Mouse (Mus musculus) mesoderm, embryonic 11.5 days (tissue): ENCODE results near the gene Lrmda.

ENCODE experiments used
- DNase-seq: peaks from one replicate; pipeline ENCODE4 v3.0.0-alpha.2; 2012; ENCODE audit warnings: low read depth, low spot score

Gene Lrmda

GRCm38 (mm10) chr14:22715581-22716378, 696.3 kb downstream of the Lrmda start:
- no peak for DNase-seq

- DNase-seq, result no peak
Measured at GRCm38 (mm10) chr14:22719968-22720367, 700.5 kb downstream of the Lrmda start.

DNA sequence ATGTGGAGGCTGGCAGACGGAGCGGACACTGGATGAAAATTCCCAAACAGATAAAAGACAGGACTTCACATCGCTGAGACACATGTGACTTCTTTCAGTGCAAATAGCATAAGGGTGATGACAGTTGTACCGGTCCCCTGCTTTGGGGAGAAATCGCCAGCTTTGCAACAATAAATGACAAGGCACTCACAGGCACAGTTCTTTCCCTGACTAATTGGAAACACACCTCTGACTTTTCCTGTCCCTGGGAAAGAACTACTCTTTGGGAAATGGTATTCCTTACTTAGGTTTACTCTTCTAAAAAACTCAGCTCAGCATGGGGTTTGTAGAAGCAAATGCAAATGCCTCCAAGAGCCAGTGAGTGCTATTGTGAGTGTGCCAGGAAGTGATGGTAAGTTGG, 702.3 kb downstream of the Lrmda start:
- no peak for DNase-seq

DNA sequence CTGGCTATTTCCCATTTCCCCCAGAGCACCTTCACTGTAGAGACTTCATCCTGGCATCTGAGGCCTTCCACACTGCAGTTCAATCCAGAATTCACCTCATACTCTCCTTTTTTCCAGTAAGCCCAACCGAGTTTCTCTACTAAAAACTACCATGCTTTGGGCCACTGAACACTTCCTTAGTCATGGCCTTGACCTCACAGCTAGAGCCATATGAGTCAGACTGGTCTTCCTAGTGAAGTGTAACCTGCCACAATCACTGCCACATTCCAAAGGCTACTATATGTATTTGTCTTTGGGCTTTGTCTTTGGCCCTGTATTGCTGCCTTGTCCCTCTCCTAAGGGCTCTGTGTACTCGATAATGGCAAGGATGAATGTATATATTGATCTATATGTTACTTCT, 708.0 kb downstream of the Lrmda start:
- DNase-seq, result no peak

DNA sequence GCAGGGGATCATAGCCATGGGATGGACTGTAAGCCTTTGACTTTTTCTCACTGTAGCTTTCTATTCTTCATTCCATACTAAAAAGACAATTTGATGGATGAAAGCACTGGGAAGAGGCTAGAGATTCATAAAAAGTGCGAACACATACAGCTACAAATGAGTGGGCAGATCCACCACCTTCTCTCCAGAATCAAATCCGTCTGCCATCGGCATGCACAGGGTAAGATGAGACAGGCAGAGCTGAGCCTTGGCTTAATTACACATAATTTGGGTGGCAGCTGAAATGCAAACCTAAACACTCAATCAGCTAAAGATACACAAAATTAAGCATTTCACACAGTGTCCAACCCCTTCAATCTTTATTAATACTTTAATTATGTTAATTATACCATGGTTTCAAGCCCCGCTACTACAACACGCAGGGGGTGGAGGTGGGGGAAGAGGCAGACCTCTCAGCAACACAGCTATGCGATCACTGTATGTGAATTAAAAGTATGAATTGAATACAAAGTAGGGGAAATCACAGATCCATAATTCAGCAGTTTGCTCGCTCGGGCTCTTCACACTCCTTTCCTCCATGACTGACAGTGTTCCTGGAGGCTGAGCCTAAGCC, 709.2 kb downstream of the Lrmda start:
- DNase-seq, result no peak

DNA sequence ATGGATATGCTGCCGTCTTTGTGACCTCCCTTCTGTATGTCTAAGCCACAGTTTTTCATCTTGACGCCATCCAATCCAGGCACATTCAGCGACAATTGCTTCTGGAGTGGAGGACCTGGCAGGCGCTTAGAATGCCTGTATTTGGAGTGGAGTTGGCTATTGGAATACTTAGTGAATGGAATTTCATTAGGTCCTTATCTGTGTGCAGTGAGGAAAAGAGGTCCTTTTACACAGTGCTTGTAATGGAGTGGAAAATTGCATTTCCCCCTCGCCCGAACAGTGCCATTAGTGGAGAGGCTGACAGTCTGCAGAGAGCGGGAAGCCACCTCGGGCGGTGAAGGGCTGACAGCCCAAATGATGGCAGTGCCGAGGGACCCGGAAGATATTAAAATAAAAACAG, 719.1 kb downstream of the Lrmda start:
- no peak for DNase-seq

DNA sequence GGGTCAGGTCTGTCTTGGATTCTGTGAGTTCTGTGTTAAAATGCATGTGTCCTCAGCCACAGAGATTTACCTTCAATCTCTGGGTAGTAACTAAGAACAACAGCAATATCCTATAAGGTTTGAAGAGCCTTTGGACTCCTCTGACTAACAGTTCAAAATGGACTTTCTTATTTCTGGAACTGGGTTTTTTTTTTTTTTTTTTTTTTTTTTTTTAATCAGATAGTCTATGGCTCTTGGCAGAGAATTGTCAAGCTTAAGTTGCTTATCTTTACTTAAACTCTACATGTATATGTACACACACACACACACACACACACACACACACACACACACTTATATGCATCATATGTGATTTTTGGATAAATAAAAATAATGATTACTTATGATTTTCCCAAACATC, 723.0 kb downstream of the Lrmda start:
- no peak for DNase-seq

GRCm38 (mm10) chr14:22743264-22743663, 723.8 kb downstream of the Lrmda start:
- DNase-seq, result no peak

- DNase-seq, result peak; percentile 31
Measured at GRCm38 (mm10) chr14:22744701-22745100, 725.2 kb downstream of the Lrmda start.

- DNase-seq, result no peak
Measured at GRCm38 (mm10) chr14:22745263-22745881, 725.9 kb downstream of the Lrmda start.

DNA sequence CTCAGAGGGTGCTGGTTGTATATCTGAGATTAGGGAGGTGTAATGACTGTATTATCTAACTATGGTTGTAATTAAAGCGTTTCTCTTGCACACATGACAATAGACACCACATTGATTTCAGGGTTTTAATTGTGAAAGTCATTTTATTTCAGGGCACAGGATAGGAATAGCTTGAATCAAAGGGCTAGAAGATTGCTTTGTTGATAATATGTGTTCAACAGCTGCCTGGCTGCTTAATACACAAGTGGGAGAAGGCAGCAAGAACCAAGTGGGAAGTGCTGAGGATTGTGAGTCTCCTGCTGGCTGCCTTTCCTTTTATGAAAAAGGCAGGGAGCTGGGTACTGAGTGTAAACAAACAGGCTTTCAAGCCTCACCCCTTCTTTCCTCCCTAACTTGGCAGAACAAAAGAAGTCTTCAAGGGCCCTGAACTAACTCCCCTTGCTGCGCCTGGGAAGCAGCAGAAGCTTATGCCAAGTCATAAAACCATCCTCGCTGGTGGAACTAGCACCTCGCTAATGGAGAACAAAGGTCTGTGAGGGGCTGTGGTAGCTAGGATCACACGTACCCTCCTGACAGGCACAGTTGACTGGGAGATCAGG, 726.5 kb downstream of the Lrmda start:
- DNase-seq, result peak; percentile 45

DNA sequence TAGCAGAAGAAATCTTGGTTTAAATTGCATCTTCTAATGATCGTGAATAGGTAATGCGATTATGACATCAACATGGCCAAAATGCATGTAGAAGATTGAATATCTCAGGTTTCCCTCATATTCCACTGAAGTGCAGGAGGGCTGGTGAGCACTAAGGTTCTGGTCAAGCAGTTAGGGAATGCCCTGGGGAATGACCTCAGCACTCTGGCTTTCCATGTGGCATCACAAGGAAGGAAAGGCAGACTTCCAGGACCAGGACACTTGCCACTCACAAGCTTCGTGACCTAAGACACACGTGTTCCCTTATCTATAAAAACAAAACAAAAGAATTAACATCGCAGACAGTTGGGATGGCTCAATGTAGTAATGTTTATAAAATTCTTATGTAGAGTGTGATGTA, 728.3 kb downstream of the Lrmda start:
- no peak for DNase-seq

DNA sequence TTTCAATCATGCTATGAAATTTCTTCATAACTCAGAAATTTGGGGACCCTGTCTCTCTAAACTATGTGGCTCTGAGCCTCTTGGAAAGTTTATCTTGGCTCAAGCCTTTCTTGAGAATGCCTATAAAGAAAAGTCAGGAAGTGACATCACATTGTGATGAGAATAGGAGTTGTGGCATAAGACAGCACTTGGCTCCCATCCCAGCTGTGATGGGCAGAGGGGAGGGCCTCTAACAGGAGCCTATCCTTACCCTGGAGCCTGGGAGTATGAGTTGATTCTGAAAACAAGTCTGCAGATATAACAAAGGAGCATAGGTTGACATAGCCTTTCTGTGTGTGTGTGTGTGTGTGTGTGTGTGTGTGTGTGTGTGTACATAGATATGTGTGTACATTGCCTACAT, 730.9 kb downstream of the Lrmda start:
- no peak for DNase-seq

DNA sequence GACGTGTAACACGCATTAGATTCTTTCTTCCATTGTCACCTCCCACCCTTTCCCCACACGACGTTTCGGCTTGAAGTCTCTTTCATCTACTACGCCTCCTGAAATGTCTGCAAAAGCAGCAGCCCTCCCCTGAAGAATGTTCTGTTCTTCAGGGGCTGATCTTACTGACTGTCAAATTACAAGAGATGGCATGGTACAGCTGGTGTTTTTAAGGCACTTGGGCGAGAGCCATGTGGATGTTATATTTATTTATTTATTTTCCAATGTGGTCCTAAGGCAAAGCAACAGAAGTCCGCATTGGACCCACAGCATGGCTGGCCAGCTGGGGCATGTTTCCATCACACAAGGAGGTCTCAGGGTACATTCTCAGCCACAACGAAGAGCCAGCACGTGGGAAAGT, 731.8 kb downstream of the Lrmda start:
- no peak for DNase-seq

DNA sequence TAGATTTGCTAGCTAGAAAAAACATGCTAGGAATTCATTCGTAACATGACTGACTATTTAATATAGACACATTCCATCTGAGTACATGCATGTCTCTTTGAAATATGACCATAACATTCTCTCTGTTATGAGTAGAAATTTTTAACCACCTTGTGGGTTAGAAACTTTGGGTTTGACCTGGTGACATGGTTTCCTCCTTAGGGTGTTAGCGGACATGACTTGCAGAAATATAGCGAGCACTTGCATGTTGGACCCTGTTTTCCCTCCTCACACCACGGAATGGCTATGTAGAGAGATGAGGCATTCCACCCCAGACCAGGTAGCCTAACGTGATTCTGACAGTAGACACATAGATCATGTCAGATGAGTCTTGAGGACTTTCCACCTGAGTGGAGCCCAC, 735.1 kb downstream of the Lrmda start:
- no peak for DNase-seq

DNA sequence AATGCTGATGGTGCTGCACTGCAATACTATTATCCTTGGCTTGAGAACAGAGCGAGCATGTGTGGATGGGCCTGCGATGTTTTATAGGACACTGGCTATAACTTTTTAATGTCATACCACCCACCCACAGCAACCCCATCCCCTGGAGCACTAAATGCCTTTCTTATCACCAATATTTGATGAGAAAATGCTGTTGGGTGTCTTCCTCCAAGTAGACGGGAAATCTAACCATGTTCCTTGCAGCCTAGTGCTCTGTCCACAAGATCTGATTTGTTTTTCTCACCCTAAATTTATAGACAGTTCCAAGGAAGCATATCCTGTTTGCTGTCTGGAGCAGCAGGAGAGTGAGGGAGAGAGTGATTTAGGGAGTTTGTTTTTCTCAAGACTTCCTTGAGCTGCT, 738.0 kb downstream of the Lrmda start:
- DNase-seq, result no peak

DNA sequence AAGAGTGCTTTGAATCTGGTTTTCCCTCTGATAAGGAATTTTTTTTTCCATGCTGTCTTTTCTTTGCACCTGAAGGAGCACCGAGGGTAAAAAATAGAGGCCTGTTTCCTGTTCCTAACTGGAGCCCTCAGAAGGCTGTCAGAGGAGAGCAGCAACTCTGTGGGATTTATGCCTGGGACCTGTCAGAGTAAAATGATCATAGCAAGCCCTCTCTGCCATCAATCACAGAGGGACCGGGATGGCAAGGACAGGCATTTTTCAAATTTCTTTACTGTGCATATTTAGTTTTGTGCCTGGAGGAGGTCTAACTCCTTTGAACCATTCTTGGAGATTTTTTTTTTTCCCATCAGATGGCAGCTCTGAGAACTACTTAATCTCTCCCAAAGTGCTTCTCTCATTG, 739.7 kb downstream of the Lrmda start:
- DNase-seq, result peak; percentile 60

DNA sequence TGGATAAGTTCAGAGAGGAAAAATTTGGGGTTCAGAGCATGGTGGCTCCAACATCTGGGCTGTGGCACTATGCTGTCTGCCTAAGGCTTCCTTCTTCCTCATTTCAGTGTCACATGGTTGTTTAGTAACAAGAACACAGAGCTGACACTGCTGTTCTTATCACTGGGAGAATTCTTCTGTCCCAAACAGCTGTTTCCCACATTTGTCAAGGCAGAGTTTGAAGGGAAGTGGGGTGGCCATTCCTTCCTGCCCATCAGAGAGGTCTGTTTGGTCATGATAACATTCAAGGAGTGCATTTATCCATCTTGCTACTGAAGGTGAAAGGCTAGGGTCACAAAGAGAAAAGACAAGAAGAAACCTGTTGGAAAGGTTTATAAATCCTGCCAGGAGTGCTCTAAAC, 740.2 kb downstream of the Lrmda start:
- DNase-seq, result peak; percentile 51

DNA sequence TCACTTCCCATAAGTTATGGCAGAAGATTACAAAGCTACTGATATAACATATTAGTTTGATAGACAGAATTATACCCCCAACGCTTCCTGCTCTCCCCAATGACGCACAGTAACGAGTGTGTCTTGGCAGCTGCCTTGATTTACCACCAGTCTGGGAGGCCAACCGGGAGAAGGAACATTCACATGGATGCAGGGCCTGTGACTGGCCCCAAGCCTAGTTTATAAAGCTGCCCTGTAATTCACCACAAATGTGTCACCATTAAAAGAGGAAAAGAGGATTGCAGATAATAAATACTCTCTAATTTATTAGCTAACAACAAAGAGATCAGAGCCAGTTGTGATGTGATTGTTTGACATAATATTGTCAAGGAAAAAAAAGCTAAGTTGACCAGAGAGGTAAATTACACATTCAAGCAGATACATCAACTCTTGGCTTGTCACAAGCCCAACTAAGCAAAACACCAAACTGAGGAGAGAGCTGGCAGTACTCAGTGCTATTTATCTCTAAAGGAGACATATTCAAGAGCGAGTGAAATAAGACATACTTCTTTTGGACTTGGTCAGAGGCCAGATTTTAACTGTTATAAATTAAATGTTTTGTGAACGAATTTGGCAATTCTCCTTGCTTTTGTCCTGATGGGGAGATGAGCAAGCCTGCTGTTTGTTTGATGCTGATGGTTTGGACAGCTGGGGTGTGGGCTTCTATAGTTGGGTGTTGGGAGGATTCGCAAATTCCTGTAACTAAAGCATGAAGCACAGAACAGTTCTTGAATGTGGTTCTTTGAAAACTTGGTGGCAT, 740.9 kb downstream of the Lrmda start:
- peak; percentile 74 for DNase-seq

- no peak for DNase-seq
Measured at GRCm38 (mm10) chr14:22781709-22782108, 762.2 kb downstream of the Lrmda start.

DNA sequence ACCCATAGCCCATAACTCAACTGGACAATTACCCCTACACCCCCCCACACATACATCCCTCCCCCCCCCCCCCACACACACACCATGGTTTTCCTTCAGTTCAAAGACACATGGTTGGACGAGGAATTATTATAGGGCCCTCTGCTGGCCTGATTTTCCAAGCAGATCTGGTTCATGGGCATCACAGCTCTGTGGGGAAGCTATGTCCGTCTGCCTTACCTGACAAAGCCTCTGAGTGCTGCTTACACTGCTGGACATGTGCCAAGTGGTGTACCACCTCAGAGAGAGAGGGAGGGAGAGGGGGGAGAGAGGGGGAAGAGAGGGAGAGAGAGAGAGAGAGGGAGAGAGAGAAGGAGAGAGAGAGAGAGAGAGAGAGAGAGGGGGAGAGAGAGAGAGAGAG, 762.9 kb downstream of the Lrmda start:
- peak; percentile 49 for DNase-seq
